Mouse (Mus musculus) naive thymus-derived CD4-positive, alpha-beta T cell, adult 2 months (primary cell): Measurements from ENCODE around the gene Usp45.
"Not testable (repeated sequence)": the region's sequence is repeated elsewhere in the genome, so short reads cannot be mapped to it uniquely, and the experiment has no call there.

Source experiments
- DNase-seq: peaks from one replicate; pipeline ENCODE4 v3.0.0-alpha.2; 2011; ENCODE audit warnings: low read depth

The Usp45 gene

GRCm38 (mm10) chr4:21766863-21767304 is at the start of gene Usp45, which contains the start of gene Tstd3:
Usp45 (plus strand) TSS chr4:21767156.
Tstd3 (minus strand) TSS chr4:21767212.
- DNase-seq: peak; percentile 81

- no peak for DNase-seq
These were observed 44.1 kb upstream of the Usp45 start for GRCm38 (mm10) chr4:21722752-21723334.

- peak; percentile 65 for DNase-seq
These were observed 39.9 kb upstream of the Usp45 start for GRCm38 (mm10) chr4:21726912-21727614.

- peak; percentile 90 for DNase-seq
These were observed 39.3 kb upstream of the Usp45 start, which contains the start of gene Ccnc for GRCm38 (mm10) chr4:21727615-21728165. Ccnc (plus strand) TSS chr4:21727701.

- no peak for DNase-seq
These were observed 27.8 kb upstream of the Usp45 start for GRCm38 (mm10) chr4:21739169-21739568.

GRCm38 (mm10) chr4:21744142-21744541 is 22.8 kb upstream of the Usp45 start:
- not testable (repeated sequence) for DNase-seq

GRCm38 (mm10) chr4:21745723-21746122 is 21.2 kb upstream of the Usp45 start:
- DNase-seq: no peak

- peak; percentile 9 for DNase-seq
These were observed 11.7 kb upstream of the Usp45 start for GRCm38 (mm10) chr4:21755123-21755789.

GRCm38 (mm10) chr4:21758860-21759259 is 8.1 kb upstream of the Usp45 start:
- peak; percentile 23 for DNase-seq

GRCm38 (mm10) chr4:21761416-21762160 is 5.4 kb upstream of the Usp45 start:
- DNase-seq: no peak

- DNase-seq: no peak
These were observed 3.1 kb upstream of the Usp45 start for GRCm38 (mm10) chr4:21763827-21764226.

- DNase-seq: no peak
These were observed 639 bp upstream of the Usp45 start for GRCm38 (mm10) chr4:21766171-21766862.

GRCm38 (mm10) chr4:21771064-21771463 is 4.1 kb downstream of the Usp45 start:
- DNase-seq: no peak

GRCm38 (mm10) chr4:21772306-21772705 is 5.3 kb downstream of the Usp45 start:
- peak; percentile 13 for DNase-seq

GRCm38 (mm10) chr4:21776091-21776945 is 9.4 kb downstream of the Usp45 start:
- peak; percentile 90 for DNase-seq

- peak; percentile 59 for DNase-seq
These were observed 9.9 kb downstream of the Usp45 start for GRCm38 (mm10) chr4:21776946-21777265.

GRCm38 (mm10) chr4:21780816-21781726 is 14.1 kb downstream of the Usp45 start:
- DNase-seq: no peak

- no peak for DNase-seq
These were observed 19.3 kb downstream of the Usp45 start for GRCm38 (mm10) chr4:21786268-21786667.

GRCm38 (mm10) chr4:21788903-21789302 is 21.9 kb downstream of the Usp45 start:
- no peak for DNase-seq
